Mouse (Mus musculus) R1 (cell line): ENCODE measurements at regions not wholly inside any gene's neighbourhood (a gene's known extent, or its start where the extent isn't known, plus 50 kb on each side); places are given as distances from the start of the nearest gene placed in this dataset.

Experiments
- DNase-seq: peaks from one replicate; pipeline ENCODE4 v3.0.0-alpha.2; 2018; ENCODE audit warnings: low read depth, low spot score

DNA sequence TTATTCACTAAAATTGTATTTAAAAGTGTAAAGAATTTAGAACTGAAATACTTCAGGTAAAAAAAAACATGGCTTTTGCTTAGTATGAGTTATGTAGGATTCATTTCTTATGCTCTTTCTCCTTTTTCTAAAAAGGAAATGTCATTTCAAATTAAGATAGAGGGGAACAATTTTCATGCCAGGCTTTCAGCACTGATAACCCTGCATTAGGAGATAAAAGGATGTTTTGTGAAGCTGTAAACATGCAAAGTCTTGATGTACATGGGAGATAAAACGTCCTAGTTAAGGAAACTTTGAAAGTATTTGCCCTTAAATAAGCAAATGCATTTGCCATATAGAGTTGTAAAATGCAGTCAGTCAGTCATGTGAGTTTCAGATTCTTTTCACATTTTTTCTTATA, 1923.7 kb downstream of the Hace1 start:
- DNase-seq, result no peak

DNA sequence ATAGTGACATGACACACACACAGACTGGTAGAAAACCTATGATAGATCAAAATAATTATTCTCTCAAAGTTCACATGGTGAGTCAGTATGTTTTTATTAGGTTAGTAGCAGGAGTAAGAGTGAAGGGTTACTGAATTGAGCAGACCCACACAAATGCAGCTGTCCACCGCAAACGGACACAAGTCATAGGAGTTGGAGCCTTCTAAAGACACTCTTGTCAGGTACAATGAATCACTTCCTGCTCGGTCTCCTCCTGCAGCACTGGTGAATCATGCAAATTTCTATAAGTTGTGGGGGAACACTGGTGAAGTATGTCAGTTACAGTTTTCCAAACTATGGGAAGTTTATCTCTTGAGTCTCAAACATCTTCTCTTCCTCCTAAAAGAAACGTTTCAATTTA, 1931.6 kb downstream of the Hace1 start:
- no peak for DNase-seq

DNA sequence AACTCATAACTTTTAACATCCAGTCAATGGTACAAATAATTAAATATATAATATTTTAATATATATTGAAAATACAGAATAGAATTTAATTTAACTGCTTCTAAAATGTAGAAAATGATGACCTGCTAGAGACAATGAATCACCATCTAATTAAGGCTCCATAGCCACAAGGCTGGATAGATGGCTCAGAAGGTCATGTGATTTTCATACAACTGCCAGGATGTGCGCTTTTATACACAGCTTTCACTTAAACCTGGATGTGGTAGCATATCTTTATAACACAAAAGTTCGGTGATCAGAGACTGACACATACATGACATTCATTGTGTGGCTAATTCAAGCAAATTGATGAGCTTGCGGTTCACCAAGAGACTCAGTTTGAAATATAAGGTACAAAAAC, 1932.2 kb downstream of the Hace1 start:
- DNase-seq, result no peak

DNA sequence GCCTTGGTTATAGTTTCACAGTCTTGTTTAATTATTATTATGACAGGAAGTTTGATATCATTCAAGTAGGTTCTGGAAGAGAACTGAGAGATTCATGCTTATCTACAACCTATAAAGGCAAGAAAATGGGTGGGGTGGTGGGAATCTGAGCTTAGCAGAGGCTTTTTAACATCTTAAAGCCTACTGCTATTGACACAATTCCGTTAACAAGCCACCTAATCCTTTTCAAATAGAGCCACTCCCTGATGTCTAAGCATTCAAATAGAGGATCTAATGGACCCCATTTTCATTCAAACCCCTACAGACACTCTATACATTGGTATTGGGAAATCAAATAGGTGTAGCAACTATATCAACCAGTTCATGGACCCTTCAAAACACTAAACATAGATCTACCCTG, 1940.2 kb downstream of the Hace1 start:
- DNase-seq, result peak; percentile 52

DNA sequence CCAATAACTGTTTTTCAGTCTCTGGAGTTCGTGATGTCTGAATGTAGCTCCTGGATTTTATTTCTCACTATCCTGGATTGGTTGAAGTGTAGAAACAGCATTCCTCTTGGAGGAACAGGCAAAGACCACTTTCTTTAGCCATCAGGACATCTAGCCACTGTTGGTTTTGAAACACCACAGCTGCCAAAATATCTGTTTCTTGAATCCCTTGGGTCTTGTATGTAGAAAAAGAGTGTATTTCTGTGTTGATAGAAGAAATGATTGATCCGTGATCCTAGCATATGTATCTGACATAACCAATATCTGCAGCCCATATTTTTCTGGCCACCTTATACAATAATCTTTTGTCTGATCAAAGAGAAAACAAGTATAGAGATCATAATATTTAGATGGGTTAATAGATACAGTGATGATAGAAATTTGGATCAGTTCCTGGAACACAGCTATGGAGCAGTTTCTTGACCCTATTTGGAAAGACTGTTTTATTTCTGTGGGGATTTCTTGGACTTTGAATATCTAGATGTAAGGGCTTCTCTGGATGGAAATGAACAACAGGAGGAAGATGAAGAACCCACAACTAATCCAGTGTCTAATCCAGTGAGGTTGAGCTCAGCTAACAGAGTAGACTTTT, 1988.9 kb downstream of the Hace1 start:
- no peak for DNase-seq
